Mouse (Mus musculus) neural tube, embryonic 11.5 days (tissue): ENCODE measurements around the gene F11r. TPM values are rescaled to one million over a fixed set of nuclear protein-coding genes. Genes with fewer than 3 reads are reported as not detected.

Experiments
- ATAC-seq: fragments of 200-750 bp; cut with Nextera tagmentation; 2 replicates; pipeline ENCODE4 v1.8.0; 2017; ENCODE audit warnings: moderate number of reproducible peaks, mild to moderate bottlenecking, moderate TSS enrichment, moderate library complexity; ENCODE audit not compliant: insufficient read depth, low FRiP score, low TSS enrichment
- DNase-seq: peaks from one replicate; pipeline ENCODE4 v3.0.0-alpha.2; 2015; ENCODE audit warnings: low spot score
- H3K27ac ChIP-seq: fragments of 300-500 bp; sonication (generic); 2 replicates; pipeline ENCODE4 v1.5.1; 2014; ENCODE audit warnings: low read depth, mild to moderate bottlenecking, low read length
- H3K27me3 ChIP-seq: fragments of 300-500 bp; sonication (generic); 2 replicates; pipeline ENCODE4 v1.6.1; 2014; ENCODE audit warnings: mild to moderate bottlenecking, low read length, mixed read lengths; ENCODE audit not compliant: control insufficient read depth, insufficient read depth
- H3K36me3 ChIP-seq: fragments of 300-500 bp; sonication (generic); 2 replicates; pipeline ENCODE4 v1.6.1; 2014; ENCODE audit warnings: mild to moderate bottlenecking, low read length, moderate library complexity, mixed read lengths; ENCODE audit not compliant: control insufficient read depth, insufficient read depth
- H3K4me1 ChIP-seq: fragments of 300-500 bp; sonication (generic); 2 replicates; pipeline ENCODE4 v1.6.1; 2014; ENCODE audit warnings: low read length, mixed read lengths; ENCODE audit not compliant: control insufficient read depth, insufficient read depth
- H3K4me2 ChIP-seq: fragments of 300-500 bp; sonication (generic); 2 replicates; pipeline ENCODE4 v1.6.1; 2014; ENCODE audit warnings: low read depth, mild to moderate bottlenecking, moderate library complexity
- H3K4me3 ChIP-seq: fragments of 300-500 bp; sonication (generic); 2 replicates; pipeline ENCODE4 v1.5.1; 2014; ENCODE audit warnings: low read depth, low read length
- H3K9ac ChIP-seq: fragments of 300-500 bp; sonication (generic); 2 replicates; pipeline ENCODE4 v1.6.1; 2014; ENCODE audit warnings: mild to moderate bottlenecking, low read length
- H3K9me3 ChIP-seq: fragments of 300-500 bp; sonication (generic); 2 replicates; pipeline ENCODE4 v1.6.1; 2016; ENCODE audit warnings: low read length; ENCODE audit not compliant: control insufficient read depth
- WGBS: fragments of 180-500 bp; shearing (Covaris S2); extraction: QIAGEN DNeasy Blood & Tissue Kit; methylation state at CpG from one replicate; pipeline ENCODE4 v1.1.7; 2014; 5-methylcytosine and 5-hydroxymethylcytosine counted together
- polyA plus RNA-seq: library from polyadenylated mRNA; unstranded; fragments of >200 nt; fragmentation: Nextera tagmentation; extraction: Ambion mirVana; gene quantifications from 2 replicates; pipeline ENCODE4 v1.2.1, GENCODE M21; 2014

The F11r gene
- polyA plus RNA-seq, 1 experiment from 2014 or later, result 21.0 TPM

DNA sequence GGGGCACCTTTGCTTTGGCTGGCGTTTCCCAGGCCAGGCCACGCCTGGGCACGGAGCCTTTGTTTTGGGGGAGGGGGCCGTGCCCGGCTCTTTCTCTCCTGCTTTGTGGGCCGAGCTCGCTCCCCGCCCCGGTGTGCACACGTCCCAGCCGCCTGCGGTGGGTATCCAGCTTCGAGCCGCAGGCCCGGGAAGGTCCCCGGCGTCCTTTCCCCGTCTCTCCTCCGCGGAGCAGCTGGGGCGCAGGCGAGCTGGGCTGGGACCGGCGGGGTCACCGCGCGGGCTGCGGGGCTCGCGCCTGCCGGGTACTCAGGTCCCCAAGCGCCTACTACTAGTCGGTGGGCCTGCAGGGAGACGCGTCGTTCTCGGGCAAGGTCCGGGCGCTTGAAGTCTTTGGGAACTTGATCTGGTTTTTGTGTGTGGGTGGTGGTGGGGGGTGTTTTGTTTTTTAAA lies 25.8 kb upstream of the F11r start:
- Histone ChIP-seq H3K9ac (peak overlapping the region; percentile 85), H3K4me2 (peak overlapping the region; percentile 48), H3K27me3 (no peaks in the 10 kb centered on the region), H3K4me3 (peak overlapping the region; percentile 71), H3K36me3 (peaks cover 8% of the 10 kb centered on the region), H3K9me3 (no peaks in the 10 kb centered on the region), H3K27ac (peak overlapping the region; percentile 68), H3K4me1 (peaks cover 2% of the 10 kb centered on the region; the same call in 1 of the 2 replicates)
- under 1% methylated on average over 38 of the region's 39 CpGs for WGBS
- ATAC-seq (peak; percentile 79), DNase-seq (no peak)

DNA sequence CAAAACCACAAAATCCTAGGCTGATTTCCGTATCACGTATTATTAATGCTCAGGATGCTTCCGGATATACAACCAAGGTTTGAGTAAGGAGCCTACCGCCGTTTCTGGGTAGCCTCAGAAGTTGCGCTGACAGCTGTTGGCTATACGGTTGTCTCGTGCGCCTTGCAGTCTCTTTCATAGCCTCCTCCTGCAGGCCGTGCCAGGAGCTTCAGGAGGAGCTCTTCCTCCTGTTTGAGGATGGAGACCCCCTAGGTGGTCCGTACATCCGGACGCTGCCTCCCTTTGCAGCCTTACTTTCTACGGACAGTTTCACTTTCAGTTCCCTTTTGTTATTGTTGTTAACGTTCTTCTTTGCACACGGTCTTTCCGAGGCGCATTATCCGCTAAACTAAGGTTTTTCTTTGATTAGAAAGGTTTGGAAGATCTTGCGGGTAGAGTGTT lies 25.3 kb upstream of the F11r start:
- Histone ChIP-seq H3K27ac (peak overlapping the region; percentile 68), H3K27me3 (no peaks in the 10 kb centered on the region), H3K4me1 (peaks cover 2% of the 10 kb centered on the region; the same call in 1 of the 2 replicates), H3K9me3 (no peaks in the 10 kb centered on the region), H3K4me2 (peak overlapping the region; percentile 48), H3K4me3 (peak overlapping the region; percentile 71), H3K36me3 (peaks cover 10% of the 10 kb centered on the region), H3K9ac (peak overlapping the region; percentile 85)
- DNase-seq, result peak; percentile 68
- 2% methylated on average over 20 of the region's 20 CpGs for WGBS
- peak; percentile 56 for ATAC-seq

DNA sequence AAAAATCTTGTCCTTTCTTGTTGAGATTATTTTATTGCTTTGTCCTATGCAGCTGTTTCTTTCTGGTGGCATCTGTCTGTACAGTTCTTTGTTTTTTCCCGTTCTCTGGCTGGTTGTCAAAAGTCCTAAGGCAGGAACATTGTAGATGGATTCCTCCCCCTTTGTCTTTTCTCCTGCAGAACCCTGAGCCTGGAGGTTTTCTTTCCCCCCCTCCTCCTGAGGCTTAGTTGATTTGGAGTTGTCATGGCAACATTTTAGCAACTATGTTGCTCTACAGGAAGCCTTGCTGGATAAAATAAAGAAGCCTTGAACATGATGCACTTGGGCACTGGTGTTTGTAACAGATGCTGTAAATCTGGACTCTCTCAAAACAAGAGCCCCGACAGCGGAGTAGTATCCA lies 24.9 kb upstream of the F11r start:
- Histone ChIP-seq H3K9ac (peak overlapping the region; percentile 85), H3K4me1 (peaks cover 2% of the 10 kb centered on the region; the same call in 1 of the 2 replicates), H3K27me3 (no peaks in the 10 kb centered on the region), H3K27ac (peak overlapping the region; percentile 68; the same call in 1 of the 2 replicates), H3K9me3 (no peaks in the 10 kb centered on the region), H3K4me2 (peak overlapping the region; percentile 48), H3K36me3 (peaks cover 10% of the 10 kb centered on the region), H3K4me3 (peak overlapping the region; percentile 71)
- DNase-seq (no peak), ATAC-seq (peak; percentile 14; the same call in 1 of the 2 replicates)
- 38% methylated on average over 3 of the region's 3 CpGs for WGBS

DNA sequence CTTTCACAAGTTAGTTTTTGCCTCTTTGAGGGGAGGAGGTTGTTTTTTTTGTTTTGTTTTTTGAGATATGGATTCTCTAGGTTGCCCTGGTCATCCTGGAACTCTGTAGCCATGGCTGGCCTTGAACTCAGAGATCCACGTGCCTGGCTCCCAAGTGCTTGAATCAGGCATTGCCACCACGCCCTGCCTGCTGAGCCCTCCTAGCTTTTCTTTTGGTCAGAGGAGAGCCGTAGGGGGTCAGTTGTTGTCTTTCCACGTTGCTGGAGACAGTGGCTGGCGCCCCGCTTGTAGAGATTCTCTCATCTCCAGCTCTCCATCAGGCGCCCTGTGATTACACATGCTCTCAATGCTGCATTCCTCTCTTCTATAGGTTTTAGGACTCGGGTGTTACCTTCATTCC lies 23.7 kb upstream of the F11r start:
- peaks cover 13% of the 10 kb centered on the region for H3K36me3 ChIP-seq
- no peak for ATAC-seq
- no peaks in the 10 kb centered on the region for H3K9me3 ChIP-seq
- no peak for DNase-seq
- no peak overlapping the region for H3K4me2 ChIP-seq
- no peaks in the 10 kb centered on the region for H3K27me3 ChIP-seq
- WGBS, result 75% methylated on average over 8 of the region's 8 CpGs
- no peak overlapping the region for H3K4me3 ChIP-seq
- H3K9ac ChIP-seq, result no peak overlapping the region
- H3K27ac ChIP-seq, result no peak overlapping the region
- peaks cover 2% of the 10 kb centered on the region; the same call in 1 of the 2 replicates for H3K4me1 ChIP-seq

DNA sequence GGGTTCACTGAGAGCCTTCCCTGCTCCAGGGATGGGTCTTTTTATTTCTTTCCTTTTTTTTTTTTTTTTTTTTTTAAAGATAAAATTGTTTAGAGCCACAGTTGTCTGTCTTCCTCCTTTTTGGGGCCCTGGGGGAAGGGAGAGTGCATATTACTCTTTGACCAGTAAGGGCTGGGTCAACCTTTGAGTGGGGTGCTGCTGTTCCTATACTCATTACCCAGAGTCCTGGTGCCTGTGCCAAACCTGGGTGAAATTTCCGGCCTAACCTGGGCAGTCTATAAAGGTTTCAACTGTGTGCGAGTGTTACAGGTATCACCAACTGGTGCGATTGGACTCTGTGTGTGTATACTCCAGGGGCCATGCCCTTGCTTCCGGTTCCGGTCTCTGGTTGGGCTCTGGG lies 18.7 kb upstream of the F11r start, which contains the start of gene Tstd1:
Gene Tstd1 (plus strand): TSS at position 213 of the 400 bp plus-strand sequence.
- DNase-seq, result no peak
- H3K27me3 ChIP-seq, result no peaks in the 10 kb centered on the region
- peaks cover 20% of the 10 kb centered on the region for H3K36me3 ChIP-seq
- 92% methylated on average over 5 of the region's 5 CpGs for WGBS
- H3K9me3 ChIP-seq, result no peaks in the 10 kb centered on the region
- no peak for ATAC-seq
- H3K4me3 ChIP-seq, result no peak within 1 kb of the TSS
- no peak within 1 kb of the TSS for H3K4me2 ChIP-seq
- no peak within 1 kb of the TSS for H3K9ac ChIP-seq
- H3K4me1 ChIP-seq, result peaks cover 2% of the 10 kb centered on the region; the same call in 1 of the 2 replicates
- H3K27ac ChIP-seq, result no peak within 1 kb of the TSS

DNA sequence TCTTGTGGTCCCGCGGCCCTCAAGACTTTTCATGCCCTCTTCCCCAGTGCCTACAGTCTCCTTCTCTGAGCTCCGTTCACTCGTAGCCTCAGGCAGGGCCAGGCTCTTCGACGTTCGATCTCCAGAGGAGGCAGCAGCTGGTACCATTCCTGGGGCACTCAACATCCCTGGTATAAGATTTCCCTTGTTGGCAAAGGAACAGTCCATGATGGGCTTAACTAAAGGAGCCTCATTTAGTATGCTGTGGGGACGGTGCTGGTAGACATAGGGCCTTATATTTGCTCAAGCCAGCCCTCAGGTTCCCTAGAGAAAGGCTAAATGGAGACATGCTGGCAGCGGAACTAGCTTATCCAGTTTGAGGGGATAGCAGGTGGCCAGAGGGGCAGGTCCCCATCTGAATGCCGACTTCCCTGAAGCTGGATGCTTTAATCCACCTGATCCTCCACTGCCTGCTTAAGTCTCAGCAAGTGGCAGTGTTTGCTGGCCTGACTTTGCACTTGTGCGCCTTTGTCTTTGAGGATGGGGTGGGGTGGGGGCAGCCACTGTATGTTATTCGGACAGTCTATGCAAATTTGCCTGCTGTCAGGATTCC lies 17.9 kb upstream of the F11r start:
- WGBS, result 66% methylated on average over 12 of the region's 12 CpGs
- H3K4me2 ChIP-seq, result no peak overlapping the region
- no peaks in the 10 kb centered on the region for H3K9me3 ChIP-seq
- H3K4me1 ChIP-seq, result no peaks in the 10 kb centered on the region
- no peak for DNase-seq
- peaks cover 20% of the 10 kb centered on the region for H3K36me3 ChIP-seq
- H3K27me3 ChIP-seq, result no peaks in the 10 kb centered on the region
- 0 out of 2 replicates have a peak, but pooled peaks have one; percentile 17 for ATAC-seq
- no peak overlapping the region for H3K27ac ChIP-seq
- H3K9ac ChIP-seq, result no peak overlapping the region
- no peak overlapping the region for H3K4me3 ChIP-seq

DNA sequence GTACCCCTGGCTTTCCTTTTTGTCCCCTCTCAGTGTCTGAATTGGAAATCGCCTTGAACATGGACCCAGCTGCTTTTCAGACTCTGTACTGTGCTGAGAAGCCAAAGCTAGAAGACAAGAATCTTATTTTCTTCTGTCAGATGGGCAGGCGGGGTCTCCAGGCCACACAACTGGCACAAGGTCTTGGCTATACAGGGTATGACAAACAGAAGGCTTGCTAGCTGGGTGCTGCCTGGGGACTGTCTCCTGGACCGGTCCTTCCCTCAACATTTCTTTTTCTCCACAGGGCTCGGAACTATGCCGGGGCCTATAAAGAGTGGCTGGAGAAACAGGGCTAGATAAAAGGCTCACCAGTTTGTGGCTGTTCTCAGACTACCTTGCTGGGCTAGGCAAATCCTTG lies 17.4 kb upstream of the F11r start:
- DNase-seq (no peak), ATAC-seq (no peak)
- Histone ChIP-seq H3K4me3 (no peak overlapping the region), H3K36me3 (peaks cover 20% of the 10 kb centered on the region), H3K27ac (no peak overlapping the region), H3K4me2 (no peak overlapping the region), H3K27me3 (no peaks in the 10 kb centered on the region), H3K9me3 (no peaks in the 10 kb centered on the region), H3K4me1 (no peaks in the 10 kb centered on the region), H3K9ac (no peak overlapping the region)
- 84% methylated on average over 5 of the region's 5 CpGs for WGBS

DNA sequence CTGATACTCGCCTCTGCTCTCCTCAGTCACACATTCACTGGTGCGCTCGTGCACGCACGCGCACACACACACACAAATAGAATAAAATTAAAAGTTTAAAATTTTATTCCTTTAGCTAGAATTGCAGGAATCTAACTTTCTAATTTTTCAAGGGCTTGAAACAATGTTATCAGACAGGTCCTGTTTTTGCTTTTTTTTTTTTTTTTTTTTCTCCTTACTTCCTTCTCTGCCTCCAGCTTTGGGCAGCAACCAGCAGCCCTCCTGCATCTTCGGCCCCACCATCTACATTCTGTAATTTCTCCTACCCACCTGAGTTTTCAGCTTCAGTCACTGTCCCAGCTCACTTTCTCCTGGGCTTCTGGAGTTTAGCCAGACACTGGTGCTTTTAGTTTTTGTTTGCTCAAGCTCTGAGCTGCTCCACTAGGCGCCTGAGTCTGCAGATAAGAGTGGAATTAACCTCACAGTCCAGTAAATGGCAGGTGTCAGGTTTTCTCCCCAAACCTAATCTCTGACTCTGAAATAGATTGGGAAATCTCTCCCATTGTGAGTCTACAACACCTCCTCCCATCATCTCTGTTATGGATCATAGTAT lies 14.7 kb upstream of the F11r start:
- Histone ChIP-seq H3K4me1 (no peaks in the 10 kb centered on the region), H3K27me3 (no peaks in the 10 kb centered on the region), H3K9me3 (no peaks in the 10 kb centered on the region), H3K4me2 (no peak overlapping the region), H3K9ac (no peak overlapping the region), H3K4me3 (no peak overlapping the region), H3K36me3 (peaks cover 11% of the 10 kb centered on the region), H3K27ac (no peak overlapping the region)
- DNase-seq, result no peak
- 90% methylated on average over 8 of the region's 8 CpGs for WGBS
- ATAC-seq, result no peak

DNA sequence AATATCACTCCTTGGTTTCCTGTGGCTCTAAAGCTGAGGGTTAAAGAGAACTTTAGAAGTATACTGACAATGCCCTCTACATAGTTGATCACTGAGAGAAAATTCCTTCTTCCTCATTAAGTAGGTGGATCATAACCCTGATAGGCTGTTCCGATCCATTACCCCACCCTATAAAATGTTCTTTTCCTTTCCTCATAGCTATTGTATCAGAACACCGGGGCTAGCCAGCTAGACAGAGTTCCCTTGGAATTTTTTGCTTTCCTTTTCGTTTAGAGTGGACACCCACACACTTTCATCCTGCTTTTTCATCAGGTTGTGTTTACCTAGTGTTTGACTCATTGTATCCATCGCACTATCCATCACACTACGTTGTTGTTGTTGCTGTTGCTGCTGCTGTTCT lies 12.7 kb upstream of the F11r start:
- H3K36me3 ChIP-seq, result no peaks in the 10 kb centered on the region
- ATAC-seq, result no peak
- no peaks in the 10 kb centered on the region for H3K4me1 ChIP-seq
- no peak overlapping the region for H3K27ac ChIP-seq
- 81% methylated on average over 5 of the region's 5 CpGs for WGBS
- DNase-seq, result no peak
- no peak overlapping the region for H3K9ac ChIP-seq
- H3K9me3 ChIP-seq, result no peaks in the 10 kb centered on the region
- no peak overlapping the region for H3K4me3 ChIP-seq
- no peaks in the 10 kb centered on the region for H3K27me3 ChIP-seq
- no peak overlapping the region for H3K4me2 ChIP-seq
